Mouse (Mus musculus): Measurements from ENCODE around the gene Rgs16.

Rgs16 gene

GRCm38 (mm10) chr1:153721565-153722310 lies 18.4 kb upstream of the Rgs16 start:
- DNase-seq: no peak

- DNase-seq: no peak
Observed at GRCm38 (mm10) chr1:153723426-153723825, 16.7 kb upstream of the Rgs16 start.

- no peak for DNase-seq
Observed at GRCm38 (mm10) chr1:153726636-153727035, 13.5 kb upstream of the Rgs16 start.

GRCm38 (mm10) chr1:153729806-153730205 lies 10.3 kb upstream of the Rgs16 start:
- no peak for DNase-seq

- DNase-seq: no peak
Observed at GRCm38 (mm10) chr1:153730671-153731070, 9.5 kb upstream of the Rgs16 start.

- DNase-seq: no peak
Observed at GRCm38 (mm10) chr1:153733181-153733580, 7.0 kb upstream of the Rgs16 start.

GRCm38 (mm10) chr1:153734866-153735265 lies 5.3 kb upstream of the Rgs16 start:
- no peak for DNase-seq

- DNase-seq: no peak
Observed at GRCm38 (mm10) chr1:153736096-153736495, 4.1 kb upstream of the Rgs16 start.

- DNase-seq: peak; percentile 9
Observed at GRCm38 (mm10) chr1:153737101-153738085, 2.8 kb upstream of the Rgs16 start.

- no peak for DNase-seq
Observed at GRCm38 (mm10) chr1:153739437-153740015, 623 bp upstream of the Rgs16 start.

GRCm38 (mm10) chr1:153740775-153741400 lies 739 bp downstream of the Rgs16 start:
- no peak for DNase-seq

- DNase-seq: no peak
Observed at GRCm38 (mm10) chr1:153741551-153742316, 1.6 kb downstream of the Rgs16 start.

- peak; percentile 86 for DNase-seq
Observed at GRCm38 (mm10) chr1:153742374-153743155, 2.4 kb downstream of the Rgs16 start.

GRCm38 (mm10) chr1:153746119-153746670 lies 6.0 kb downstream of the Rgs16 start:
- no peak for DNase-seq

- peak; percentile 74 for DNase-seq
Observed at GRCm38 (mm10) chr1:153746728-153747127, 6.6 kb downstream of the Rgs16 start.

GRCm38 (mm10) chr1:153747861-153748530 lies 7.8 kb downstream of the Rgs16 start:
- no peak for DNase-seq

- DNase-seq: no peak
Observed at GRCm38 (mm10) chr1:153748549-153748948, 8.4 kb downstream of the Rgs16 start.

- DNase-seq: peak; percentile 63
Observed at GRCm38 (mm10) chr1:153749211-153749801, 9.2 kb downstream of the Rgs16 start, which contains the start of gene Rnasel. TSS of gene Rnasel (plus strand) at chr1:153749426.

GRCm38 (mm10) chr1:153750054-153750453 lies 9.9 kb downstream of the Rgs16 start:
- no peak for DNase-seq

All from right cerebral cortex, postnatal 14 days (tissue).